In the genomic region with DNA sequence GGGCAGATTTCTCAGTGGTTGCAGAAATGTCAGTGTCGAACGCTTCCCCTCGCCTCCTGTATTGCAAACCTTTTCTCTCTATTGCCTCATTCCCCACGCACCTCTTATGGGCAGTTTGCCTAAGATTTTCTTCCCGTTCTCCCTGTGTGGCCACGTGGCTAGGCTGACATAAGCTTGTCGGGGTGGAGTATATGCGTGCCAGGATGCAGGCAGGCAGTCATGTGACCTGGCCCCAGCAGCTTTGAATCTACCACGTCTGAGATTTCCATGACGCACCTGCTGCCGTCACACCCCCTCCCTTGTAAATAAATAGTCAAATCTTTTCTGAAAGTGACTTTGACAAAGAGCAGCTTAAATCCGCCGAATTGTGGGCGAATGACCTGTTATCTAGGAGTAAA, we compare ENCODE assay signal across 8 mouse cellular contexts.
A peak's percentile ranks its signal among the peaks of the same experiment; 100 is the strongest.
DNase-seq lines count a peak whose midpoint lies in the region; ATAC-seq and TF ChIP-seq lines count a peak whose summit lies in the region.

No protein-coding gene starts in this region.

- no peak overlapping the region for H3K4me3 ChIP-seq in C2C12 (ENCODE audit: insufficient read depth, poor library complexity, severe bottlenecking)
- peak overlapping the region; percentile 26 for H3K4me3 ChIP-seq in bone marrow, adult 2 months (replicated peaks; ENCODE audit: control insufficient read depth, low read depth, low read length)
- peak overlapping the region; percentile 38 for H3K4me3 ChIP-seq in heart, postnatal 0 days (ENCODE audit: low read depth, low read length)
- H3K4me3 ChIP-seq in liver, embryonic 16.5 days (ENCODE audit: low read depth, low read length): peak overlapping the region; percentile 15
- H3K4me3 ChIP-seq in neural tube, embryonic 11.5 days (ENCODE audit: low read depth, low read length): peak overlapping the region; percentile 33

- peaks cover 5% of the 10 kb centered on the region; the same call in 1 of the 2 replicates for H3K4me1 ChIP-seq in bone marrow, adult 2 months (ENCODE audit: control insufficient read depth, insufficient read depth, low read length)
- H3K4me1 ChIP-seq in heart, postnatal 0 days (ENCODE audit: control insufficient read depth, insufficient read depth): 0 out of 2 replicates have a peak, but pooled peaks cover 7% of the 10 kb centered on the region
- H3K4me1 ChIP-seq in liver, embryonic 16.5 days (ENCODE audit: control insufficient read depth, low read depth, low read length): no peaks in the 10 kb centered on the region; the same call in 1 of the 2 replicates
- H3K4me1 ChIP-seq in neural tube, embryonic 11.5 days (ENCODE audit: control insufficient read depth, insufficient read depth, low read length): peaks cover 6% of the 10 kb centered on the region; the same call in 1 of the 2 replicates

- H3ac ChIP-seq in C2C12 (ENCODE audit: control insufficient read depth, insufficient read length, low read depth): no peak overlapping the region

- no peak; the same call in 1 of the 2 replicates for TF ChIP-seq EP300 in heart, postnatal 0 days (IDR thresholded peaks at IDR 0.05; ENCODE audit: low read depth)

- DNase-seq in fibroblast of lung, adult 2 months (ENCODE audit: low read depth): peak; percentile 49
- peak; percentile 93 for DNase-seq in heart, postnatal 0 days (ENCODE audit: low spot score)
- peak; percentile 70 to 92 for DNase-seq in kidney, postnatal 25 days
- peak; percentile 63 for DNase-seq in neural tube, embryonic 11.5 days (ENCODE audit: low spot score)
- peak; percentile 61 for DNase-seq in telencephalon, adult 2 months (ENCODE audit: low read depth, low spot score)

- H3K27ac ChIP-seq in bone marrow, adult 2 months (ENCODE audit: control insufficient read depth, insufficient read depth, low read depth, low read length, poor library complexity): no peak overlapping the region
- peak overlapping the region; percentile 84 for H3K27ac ChIP-seq in heart, postnatal 0 days (ENCODE audit: low read depth)
- H3K27ac ChIP-seq in liver, embryonic 16.5 days (ENCODE audit: low read length): no peak overlapping the region
- H3K27ac ChIP-seq in neural tube, embryonic 11.5 days (ENCODE audit: low read depth, low read length): no peak overlapping the region

- no peaks in the 10 kb centered on the region for H3K79me3 ChIP-seq in C2C12 (ENCODE audit: low read depth)

- H3K4me2 ChIP-seq in heart, postnatal 0 days (ENCODE audit: low read depth, low read length): peak overlapping the region; percentile 74
- peak overlapping the region; percentile 41 for H3K4me2 ChIP-seq in liver, embryonic 16.5 days (ENCODE audit: low read depth, low read length)
- H3K4me2 ChIP-seq in neural tube, embryonic 11.5 days (ENCODE audit: low read depth): peak overlapping the region; percentile 47

- 4% methylated on average over 14 of the region's 14 CpGs for whole genome bisulfite sequencing in bone marrow, adult 2 months
- 2% methylated on average over 14 of the region's 14 CpGs for WGBS in heart, postnatal 0 days
- 9% methylated on average over 14 of the region's 14 CpGs for WGBS in liver, embryonic 16.5 days (ENCODE audit: insufficient replicate concordance)
- 13% methylated on average over 14 of the region's 14 CpGs for WGBS in neural tube, embryonic 11.5 days

- no peaks in the 10 kb centered on the region for H3K9me3 ChIP-seq in heart, postnatal 0 days (replicated peaks; ENCODE audit: control insufficient read depth, low read length)
- no peaks in the 10 kb centered on the region for H3K9me3 ChIP-seq in liver, embryonic 16.5 days (replicated peaks; ENCODE audit: control insufficient read depth, low read length)
- no peaks in the 10 kb centered on the region for H3K9me3 ChIP-seq in neural tube, embryonic 11.5 days (ENCODE audit: control insufficient read depth, low read length)

- H3K27me3 ChIP-seq in C2C12 (ENCODE audit: control insufficient read depth, insufficient read depth, insufficient read length): no peaks in the 10 kb centered on the region
- no peaks in the 10 kb centered on the region for H3K27me3 ChIP-seq in heart, postnatal 0 days (ENCODE audit: control insufficient read depth, insufficient read depth, low read length)
- H3K27me3 ChIP-seq in liver, embryonic 16.5 days (ENCODE audit: control insufficient read depth, insufficient read depth, low read depth, low read length): no peaks in the 10 kb centered on the region
- H3K27me3 ChIP-seq in neural tube, embryonic 11.5 days (ENCODE audit: control insufficient read depth, insufficient read depth, low read length): no peaks in the 10 kb centered on the region

- TF ChIP-seq POLR2A in bone marrow, adult 2 months (IDR thresholded peaks at IDR 0.05; ENCODE audit: borderline replicate concordance, control insufficient read depth, low read depth, low read length): no peak

- H3K36me3 ChIP-seq in C2C12 (ENCODE audit: control insufficient read depth, insufficient read depth): no peaks in the 10 kb centered on the region
- H3K36me3 ChIP-seq in heart, postnatal 0 days (replicated peaks; ENCODE audit: control insufficient read depth, insufficient read depth, low read length): no peaks in the 10 kb centered on the region
- no peaks in the 10 kb centered on the region for H3K36me3 ChIP-seq in liver, embryonic 16.5 days (ENCODE audit: control insufficient read depth, insufficient read depth)
- H3K36me3 ChIP-seq in neural tube, embryonic 11.5 days (ENCODE audit: control insufficient read depth, insufficient read depth, low read length): no peaks in the 10 kb centered on the region

- H3K79me2 ChIP-seq in C2C12 (ENCODE audit: control insufficient read depth, insufficient read depth): no peaks in the 10 kb centered on the region

- ATAC-seq in heart, postnatal 0 days (ENCODE audit: insufficient read depth, low read depth): peak; percentile 93
- peak; percentile 74 for ATAC-seq in liver, embryonic 16.5 days (ENCODE audit: low read depth)
- peak; percentile 96 for ATAC-seq in neural tube, embryonic 11.5 days (ENCODE audit: insufficient read depth, low FRiP score, low TSS enrichment)

- no peak for TF ChIP-seq CTCF in C2C12 (IDR thresholded peaks at IDR 0.05; ENCODE audit: control insufficient read depth, insufficient read depth, insufficient read length)
- no peak for TF ChIP-seq CTCF in bone marrow, adult 2 months (IDR thresholded peaks at IDR 0.05; ENCODE audit: control insufficient read depth, insufficient read depth, low read length)
- no peak for TF ChIP-seq CTCF in heart, postnatal 0 days (IDR thresholded peaks at IDR 0.05; ENCODE audit: low read depth)

- H3K9ac ChIP-seq in heart, postnatal 0 days (replicated peaks; ENCODE audit: low read depth, low read length): peak overlapping the region; percentile 59
- no peak overlapping the region for H3K9ac ChIP-seq in liver, embryonic 16.5 days (ENCODE audit: low read depth, low read length)
- peak overlapping the region; percentile 60 for H3K9ac ChIP-seq in neural tube, embryonic 11.5 days (ENCODE audit: low read length)

TF ChIP-seq in C2C12, 6 proteins besides CTCF, POLR2A, EP300 and RAD21:
- TF ChIP-seq USF1 (IDR thresholded peaks at IDR 0.05; ENCODE audit: low read depth): peak; percentile 61
- TF ChIP-seq FOSL1 (IDR thresholded peaks at IDR 0.05; ENCODE audit: insufficient read depth, low read length, poor library complexity, severe bottlenecking): no peak
TF ChIP-seq in C2C12: peak in this region for 1.
